Mouse (Mus musculus) megakaryocyte-erythroid progenitor cell, adult 5-6 weeks (primary cell): ENCODE measurements around the gene Otulin. TPM values are rescaled to one million over a fixed set of nuclear protein-coding genes. Genes with fewer than 3 reads are reported as not detected.
A peak's percentile ranks its signal among the peaks of the same experiment; 100 is the strongest.

Source experiments
- ATAC-seq: replicated peaks from 2 replicates; pipeline ENCODE4 v1.8.0; 2016; ENCODE audit warnings: mild to moderate bottlenecking, inconsistent platforms; ENCODE audit not compliant: severe bottlenecking, poor library complexity, low FRiP score, low TSS enrichment
- total RNA-seq, 2 experiments: library from RNA; stranded (forward) in 1 of 2; stranded (reverse) in 1 of 2; fragments of 200-1000, 215-1000 nt in 1 of 2; fragments of >200 nt in 1 of 2; fragmentation: Nextera tagmentation in 1 of 2; gene quantifications; 2 replicates each; pipeline ENCODE4 v1.2.3; 2014 to 2017

The Otulin gene
- total RNA-seq, 2 experiments from 2014 or later = 32.2 to 51.2 TPM

DNA sequence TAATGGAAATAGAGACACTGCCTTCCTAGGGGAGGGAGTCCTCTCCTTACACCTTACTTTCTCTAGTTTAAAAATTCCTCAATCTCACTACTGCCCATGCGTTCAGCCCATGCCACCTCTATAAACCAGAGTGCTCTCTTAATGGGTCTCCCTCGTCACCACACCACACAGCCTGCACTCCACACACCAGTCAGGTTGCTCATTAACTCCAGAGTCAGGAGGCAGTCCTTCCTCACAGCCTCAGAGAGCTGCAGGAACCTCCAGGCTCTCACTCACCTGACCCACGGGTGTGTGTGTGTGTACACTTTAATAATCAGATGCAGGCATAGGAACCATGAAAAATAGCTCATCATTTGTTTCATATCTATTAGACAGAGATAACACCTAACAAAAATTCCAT lies 10.8 kb downstream of the Otulin start:
- ATAC-seq = no peak

DNA sequence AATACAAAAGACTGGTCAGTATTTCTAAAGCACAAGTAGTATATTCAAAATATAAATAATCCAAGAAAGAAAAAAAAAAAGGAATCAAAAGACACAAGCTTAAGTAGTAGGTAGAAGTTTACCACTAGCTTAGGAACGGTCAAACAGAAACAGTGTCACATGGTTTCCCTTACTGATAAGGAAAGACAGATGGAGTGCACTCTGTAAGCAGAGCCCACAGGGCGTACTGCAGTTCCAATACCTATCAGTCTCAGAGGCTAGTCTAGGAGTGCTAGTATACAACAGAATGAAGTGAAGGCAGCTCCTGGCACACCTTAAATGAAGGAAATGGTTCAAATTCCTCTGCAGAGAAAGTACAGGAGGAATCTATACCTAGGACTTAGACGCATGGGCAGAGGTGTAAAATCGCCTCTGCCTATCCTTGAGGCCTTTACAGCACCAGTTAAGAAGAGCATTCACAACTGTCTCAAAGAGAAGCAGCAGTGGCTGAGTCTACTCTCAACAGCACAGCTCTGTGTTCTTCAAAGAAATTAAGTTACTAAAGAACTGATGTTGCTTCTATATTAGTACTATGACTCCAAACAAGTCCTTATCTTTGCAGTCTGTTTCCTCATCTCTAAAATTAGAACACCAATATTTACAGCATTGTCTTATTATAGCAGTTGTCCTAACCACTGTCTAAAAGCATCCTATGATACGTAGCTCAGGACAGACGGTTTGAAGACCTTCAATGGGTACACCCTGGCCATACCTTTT lies 11.5 kb downstream of the Otulin start:
- ATAC-seq = peak; percentile 92

DNA sequence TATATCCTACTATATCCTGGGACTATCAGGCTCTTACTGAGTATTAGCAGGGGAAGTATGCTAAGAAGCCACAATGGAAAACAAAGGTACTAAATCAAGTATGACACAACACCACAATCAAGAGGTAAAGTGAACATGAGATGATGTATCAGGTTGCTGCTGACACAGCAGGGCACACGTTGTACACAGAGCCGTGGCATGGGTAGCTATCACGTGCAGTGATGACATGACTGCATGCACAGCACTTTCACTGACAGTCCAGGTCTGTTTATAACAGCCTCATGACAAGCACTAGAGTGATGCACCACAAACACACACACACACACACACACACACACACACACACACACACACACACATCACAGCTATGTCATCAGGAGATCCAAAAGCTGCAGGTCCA lies 13.3 kb downstream of the Otulin start:
- no peak for ATAC-seq

DNA sequence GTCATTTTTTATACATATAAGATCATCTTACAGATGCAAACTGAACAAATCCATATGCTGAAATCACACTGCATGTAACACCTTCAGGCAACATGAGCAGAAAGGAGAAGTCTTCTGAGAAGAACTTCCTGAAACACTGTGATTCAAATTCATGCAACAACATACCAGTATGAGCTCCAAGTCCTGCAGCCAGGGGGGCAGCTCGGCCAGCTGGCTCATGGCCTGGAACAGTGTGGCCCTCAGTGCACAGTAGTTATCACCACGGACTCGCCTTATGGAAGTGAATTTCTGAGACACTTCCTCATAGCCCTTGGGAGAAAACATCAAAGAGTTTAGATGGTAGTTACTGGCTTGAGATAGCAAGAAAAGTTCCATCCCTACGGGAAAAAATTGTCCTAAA lies 14.3 kb downstream of the Otulin start:
- no peak for ATAC-seq

DNA sequence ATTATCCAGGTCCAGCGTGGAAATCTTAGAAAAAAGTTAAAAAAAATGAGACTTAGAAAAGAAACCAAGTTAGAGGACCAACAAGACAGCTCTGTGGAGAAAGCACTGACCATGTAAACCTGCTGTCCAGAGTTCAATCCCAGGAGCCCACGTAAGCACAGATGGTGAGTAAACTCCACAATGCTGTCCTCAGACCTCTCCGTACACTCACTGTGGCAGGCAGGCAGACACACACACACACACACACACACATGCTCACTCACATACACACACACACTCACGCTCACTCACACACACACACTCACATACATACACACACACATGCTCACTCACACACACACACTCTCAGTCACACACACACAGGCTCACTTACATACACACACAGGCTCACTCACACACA lies 17.2 kb downstream of the Otulin start:
- ATAC-seq = no peak

DNA sequence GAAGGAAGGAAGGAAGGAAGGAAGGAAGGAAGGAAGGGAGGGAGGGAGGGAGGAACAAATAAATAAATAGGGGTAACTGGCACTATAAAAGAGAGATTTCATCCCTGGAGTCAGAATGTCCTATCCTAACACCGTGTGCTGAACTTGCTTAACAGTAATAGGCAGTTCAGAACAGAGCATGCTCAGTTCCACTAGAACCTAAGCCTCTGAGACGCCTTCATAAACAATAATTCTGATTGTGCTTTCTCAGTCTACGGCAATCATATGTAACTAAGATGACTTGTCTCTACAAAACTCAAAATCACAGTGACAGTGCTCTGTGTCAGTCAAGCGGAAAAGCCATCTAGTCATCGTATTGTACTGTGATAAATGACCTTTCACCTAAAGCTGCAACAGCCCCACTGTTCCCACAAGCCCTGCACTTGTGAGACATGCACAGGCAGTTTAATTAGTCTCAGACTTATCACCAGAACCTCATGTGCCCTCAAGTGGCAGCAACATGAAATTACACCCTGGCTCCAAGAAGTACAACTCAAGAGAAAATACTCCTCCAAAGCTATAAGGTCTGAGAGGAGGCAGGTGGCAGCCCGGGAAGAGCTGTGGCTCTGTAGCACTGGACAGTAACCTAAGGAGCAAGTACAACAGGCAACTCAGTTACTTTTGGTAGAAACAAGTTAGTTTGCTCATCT lies 17.8 kb downstream of the Otulin start:
- peak; percentile 86 for ATAC-seq

DNA sequence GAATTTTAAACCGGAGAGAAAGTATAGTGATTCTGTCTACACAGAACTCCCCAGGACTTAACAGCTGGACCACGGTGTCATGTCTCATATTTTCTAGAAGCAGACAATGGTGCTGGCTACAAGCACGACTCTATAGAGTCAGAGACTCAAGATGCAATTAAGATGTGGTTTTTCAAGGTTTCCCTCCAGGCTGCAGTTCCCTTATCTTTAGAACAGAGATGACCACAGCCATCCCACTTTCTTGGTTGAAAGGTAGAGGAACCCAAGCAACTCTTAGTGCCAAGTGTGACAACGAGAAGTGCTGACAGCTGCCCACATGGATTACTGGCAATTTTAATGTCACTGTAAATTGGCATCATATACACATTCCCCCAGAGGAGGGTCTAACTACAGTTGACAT lies 20.9 kb downstream of the Otulin start:
- peak; percentile 28; the same call in 1 of the 2 replicates for ATAC-seq

DNA sequence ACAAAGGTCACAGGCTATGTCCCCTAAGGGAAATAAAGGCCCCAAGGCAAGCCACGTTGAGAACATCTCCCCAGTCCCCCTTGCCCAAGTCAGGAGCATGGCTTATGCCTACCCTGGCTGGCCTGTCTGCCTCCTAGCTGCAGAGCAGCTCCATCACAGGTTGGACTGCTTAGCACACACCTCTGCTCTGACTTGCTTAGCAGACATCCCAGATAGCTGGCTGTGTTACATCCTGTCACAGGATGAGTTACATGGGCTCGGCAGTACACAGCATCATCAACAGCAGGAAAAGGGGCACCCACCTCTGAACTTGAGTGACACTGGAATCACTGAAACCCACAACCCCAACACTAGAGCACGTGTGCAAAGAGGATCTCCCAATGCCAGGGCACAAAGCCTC lies 25.2 kb downstream of the Otulin start:
- ATAC-seq = no peak

DNA sequence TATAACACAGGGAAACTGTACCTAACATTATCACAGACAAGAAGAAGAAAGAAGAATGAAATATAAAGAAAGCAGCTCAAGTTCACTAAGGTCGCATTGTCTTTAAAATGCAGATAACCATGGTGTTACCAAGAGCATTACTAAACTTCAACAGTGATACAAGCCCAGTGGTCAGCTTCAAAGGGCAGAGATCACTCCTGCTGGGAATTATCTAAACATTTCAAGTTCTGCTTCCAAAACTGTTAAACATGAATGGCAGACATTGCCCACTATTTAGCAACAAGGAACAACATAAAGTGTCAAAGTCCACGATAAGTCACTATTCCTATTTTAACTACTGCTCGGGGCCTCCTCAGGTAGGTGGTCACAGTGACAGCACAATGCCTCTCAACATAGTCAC lies 25.9 kb downstream of the Otulin start:
- no peak for ATAC-seq

DNA sequence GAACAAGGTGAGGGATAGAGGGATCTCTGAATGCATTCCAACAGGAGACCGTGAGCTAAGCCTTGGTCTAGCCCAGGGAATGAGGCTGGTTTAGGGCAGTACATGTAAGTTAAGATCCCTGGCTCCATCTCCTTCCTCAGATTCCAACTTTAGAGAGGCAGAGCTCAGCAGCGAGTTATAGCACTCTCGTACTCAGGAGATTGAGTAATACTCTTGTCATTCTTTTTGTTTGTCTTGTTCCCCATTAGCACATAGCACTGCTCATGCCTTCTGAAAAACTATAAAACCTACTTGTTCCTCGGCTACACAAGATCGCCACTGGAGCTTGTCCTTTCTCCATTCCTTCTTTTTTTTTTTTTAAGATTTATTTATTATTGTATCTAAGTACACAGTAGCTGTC lies 30.0 kb downstream of the Otulin start:
- ATAC-seq = no peak

DNA sequence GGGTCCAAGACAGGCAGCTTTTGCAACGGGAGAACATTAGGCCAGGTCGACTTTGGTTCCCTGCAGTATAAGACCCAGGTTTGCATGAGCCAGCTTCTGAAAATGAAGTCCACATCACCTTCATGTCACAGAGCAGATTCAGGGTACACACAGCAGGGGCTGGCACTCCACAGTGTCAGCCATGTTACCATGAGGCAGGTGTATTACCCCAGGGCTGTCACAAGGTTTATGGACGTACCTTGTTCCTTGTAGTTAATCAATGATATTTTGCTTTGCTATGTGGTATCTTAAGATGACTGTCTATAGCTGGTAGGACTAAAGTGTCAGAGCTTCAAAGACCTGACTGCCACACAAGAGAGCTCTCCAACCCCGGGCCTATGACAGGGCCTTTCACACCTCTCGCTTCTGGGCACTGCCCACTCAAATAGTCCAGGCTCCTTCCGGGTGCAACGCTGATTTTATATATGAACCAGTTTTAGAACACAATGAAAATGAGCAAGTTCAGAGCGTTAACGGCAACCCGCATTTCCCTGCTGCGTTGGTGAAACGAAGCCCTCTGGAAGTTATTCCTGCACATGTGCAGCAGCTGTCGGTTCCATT lies 31.6 kb downstream of the Otulin start:
- no peak for ATAC-seq

DNA sequence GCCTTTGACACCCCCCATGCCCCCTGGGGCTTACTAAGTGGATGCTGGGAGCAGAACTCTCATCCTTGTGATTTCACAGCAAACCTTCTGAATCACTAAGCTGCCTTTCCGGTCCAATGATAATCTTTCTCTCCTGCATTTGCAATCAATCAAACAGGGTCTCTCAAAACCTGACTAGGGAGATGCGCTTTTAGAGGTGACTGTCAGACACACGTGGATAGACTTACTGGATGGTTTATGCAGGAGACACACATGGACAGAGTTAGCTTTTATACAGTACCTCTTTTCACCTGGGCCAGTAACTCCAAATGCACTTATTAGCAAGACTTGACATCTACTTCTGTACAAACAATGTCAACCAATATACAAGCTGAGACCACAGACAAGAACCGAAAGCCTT lies 33.0 kb downstream of the Otulin start:
- no peak for ATAC-seq

DNA sequence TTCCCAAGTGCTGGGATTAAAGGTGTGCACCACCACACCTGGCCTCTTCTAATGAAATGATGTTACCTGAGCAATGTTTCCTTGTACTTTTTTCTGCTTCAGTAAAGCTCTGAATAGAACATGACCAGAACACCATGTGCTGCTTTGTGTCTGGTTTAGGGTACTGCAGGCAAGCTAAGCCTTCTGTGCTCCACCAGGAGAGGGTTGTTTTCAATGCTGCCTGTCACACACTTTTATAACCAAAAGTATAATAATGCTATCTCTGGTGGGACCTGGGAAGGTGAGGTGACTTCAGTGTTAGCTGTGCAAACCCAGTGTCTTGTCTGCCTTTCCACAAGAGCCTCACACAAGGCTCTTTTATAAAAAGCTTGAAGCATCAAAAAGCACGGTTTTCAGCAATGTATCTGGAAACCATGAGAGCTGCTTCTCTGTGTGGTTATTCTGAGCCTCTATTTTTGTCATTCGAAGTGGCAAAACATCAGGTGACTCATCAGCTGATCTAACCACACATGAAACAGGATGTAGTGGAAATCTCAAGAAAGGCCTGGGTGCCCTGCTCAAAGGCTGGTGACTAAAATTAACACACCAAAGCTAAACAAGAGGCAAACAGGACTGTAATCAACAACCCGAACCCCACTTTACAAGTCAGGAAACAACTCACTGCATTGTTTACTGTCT lies 33.9 kb downstream of the Otulin start:
- ATAC-seq = no peak

DNA sequence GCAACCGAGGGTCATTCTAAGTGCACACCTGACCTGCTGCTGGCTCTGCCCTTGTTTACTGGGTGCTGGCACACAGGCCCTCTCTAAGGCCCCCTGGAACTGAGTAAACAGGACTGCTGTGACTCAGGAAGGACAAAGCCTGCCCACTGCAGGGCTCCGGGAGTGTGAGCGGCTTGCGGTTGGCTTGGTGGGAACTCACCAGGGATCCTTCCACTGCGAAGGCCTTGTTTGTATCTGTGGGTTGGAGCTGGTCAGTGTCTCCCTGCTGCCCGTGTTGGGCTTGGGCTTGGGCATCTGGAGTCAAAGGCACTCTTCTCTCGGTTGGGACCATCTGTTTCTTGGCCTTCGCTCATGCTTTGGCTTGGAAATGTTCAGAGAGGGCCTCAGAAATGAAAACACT lies 34.9 kb downstream of the Otulin start:
- ATAC-seq = no peak

DNA sequence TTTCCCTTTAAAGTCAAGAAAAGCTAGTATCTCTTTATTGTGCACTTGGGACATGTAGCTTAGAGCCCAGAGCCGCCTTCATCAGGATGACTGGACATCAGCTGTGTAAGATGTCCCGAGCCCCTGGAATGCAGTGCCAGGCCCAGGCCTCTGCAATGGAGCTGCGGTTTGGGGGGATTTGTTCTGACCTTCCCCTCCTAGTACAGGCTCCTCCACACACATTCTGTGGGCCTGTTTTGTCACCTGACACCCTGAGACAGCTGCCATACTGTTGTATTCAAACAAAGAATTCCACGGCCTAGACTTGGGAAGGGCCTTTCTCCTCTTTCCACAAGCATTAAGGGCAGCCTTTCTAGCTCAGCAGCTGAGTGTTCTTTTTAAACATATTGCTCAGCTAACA lies 35.5 kb downstream of the Otulin start:
- ATAC-seq = no peak

DNA sequence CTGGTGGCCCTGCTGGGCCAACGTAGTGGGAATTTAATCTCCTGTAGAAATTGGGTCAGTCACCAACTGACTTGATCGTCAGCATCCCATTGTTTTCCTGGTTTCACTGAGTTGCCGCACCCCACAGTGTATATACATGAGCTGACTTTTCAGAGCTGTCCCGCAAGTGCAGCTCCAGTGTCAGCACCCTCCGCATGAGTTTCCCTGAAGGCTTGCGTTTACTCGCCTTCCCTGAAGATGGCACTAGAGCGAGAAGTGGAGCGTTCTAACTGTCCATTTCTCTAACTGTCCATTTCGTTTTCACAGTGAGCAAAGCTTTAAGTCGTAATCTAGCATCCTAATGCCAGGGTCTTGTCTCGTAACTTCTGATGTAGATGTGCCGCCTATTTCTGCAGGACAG lies 36.8 kb downstream of the Otulin start:
- ATAC-seq = no peak

DNA sequence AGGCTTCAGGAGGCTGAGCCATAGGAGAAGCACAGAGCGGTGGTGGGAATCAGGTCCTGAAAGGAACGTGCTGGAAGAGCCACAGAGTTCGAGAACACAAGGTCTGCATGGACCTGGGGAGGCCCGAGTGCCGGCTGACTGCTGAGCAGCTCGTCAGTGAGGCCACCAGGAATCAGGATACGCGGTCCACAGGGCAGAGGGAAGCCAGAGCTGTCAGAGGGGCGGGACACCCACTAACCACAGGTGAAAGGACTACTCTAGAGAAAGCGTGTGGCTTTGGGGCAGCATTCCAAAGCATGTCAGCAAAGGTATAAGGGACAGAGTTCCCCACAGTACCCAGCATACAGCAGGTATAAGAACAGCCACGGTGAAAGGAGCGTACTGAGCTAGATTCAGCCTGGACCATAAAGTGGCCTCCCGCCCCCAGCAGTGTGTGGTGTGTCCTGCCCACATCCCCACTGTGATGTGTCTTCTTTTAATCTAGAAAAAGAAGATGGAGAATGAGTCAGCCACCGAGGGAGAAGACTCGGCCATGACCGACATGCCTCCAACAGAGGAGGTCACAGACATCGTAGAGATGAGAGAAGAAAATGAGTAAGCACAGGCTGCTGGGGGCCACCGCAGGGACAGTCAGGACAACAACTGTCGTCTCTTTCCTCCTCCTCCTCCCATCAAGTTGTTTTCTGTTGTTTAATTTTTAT lies 37.7 kb downstream of the Otulin start:
- no peak for ATAC-seq

DNA sequence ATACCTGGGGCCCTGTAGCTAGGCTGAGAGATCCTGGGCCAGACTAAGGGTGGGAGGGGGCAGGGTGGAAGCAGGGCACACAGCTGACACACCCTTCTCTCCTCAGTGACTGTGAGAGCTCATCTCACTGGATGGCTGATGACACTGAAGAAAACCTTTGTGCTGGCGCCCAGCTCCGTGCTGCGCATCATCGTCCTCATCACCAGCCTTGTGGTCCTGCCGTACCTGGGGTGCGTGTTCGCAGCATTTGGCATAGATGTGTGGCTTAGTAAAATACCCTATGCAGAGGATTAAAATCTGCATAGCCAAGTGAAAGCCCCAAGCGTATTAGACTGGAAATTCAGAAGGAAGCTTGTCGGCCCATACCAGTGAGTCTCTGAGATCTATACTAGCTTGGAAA lies 39.7 kb downstream of the Otulin start:
- no peak for ATAC-seq

DNA sequence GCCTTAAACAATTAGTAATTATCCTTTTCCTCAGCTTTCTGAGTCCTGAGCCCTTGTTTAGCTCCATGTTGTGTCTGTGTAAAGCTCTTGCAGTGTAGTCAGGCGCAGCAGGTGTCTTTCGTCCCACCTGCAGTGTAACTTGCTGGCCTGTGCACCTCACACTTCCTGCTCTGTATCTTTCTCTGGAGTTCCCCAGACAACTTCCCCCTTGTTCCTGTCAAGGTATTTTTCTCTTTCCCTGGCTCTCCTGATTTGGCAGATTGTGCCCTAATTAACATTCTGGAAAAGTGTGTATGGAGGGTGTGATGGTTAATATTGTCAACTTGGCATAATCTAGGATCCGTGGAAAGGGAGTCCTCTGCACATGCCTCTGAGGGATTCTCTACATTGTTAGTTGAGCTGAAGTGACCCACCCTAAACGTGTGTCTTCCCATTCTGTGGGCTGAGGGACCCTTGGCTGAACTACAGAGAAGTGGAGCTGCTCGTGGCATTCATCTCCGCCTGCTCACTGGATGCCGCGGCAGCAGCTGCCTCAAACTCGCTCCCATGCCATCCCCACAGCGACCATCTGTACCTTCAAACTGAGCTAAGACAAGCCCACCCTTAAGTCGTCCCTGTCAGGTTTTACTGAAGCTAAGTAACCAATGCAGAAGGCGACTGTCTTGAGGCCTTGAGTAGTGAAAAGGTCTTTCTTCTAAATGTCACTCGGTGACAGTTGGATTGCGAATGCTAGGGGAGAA lies 42.2 kb downstream of the Otulin start:
- no peak for ATAC-seq
